Mouse (Mus musculus): ENCODE data around the gene Fam124a.
A peak's percentile ranks its signal among the peaks of the same experiment; 100 is the strongest.
"Not testable (repeated sequence)": the region's sequence is repeated elsewhere in the genome, so short reads cannot be mapped to it uniquely, and the experiment has no call there.

The Fam124a gene

DNA sequence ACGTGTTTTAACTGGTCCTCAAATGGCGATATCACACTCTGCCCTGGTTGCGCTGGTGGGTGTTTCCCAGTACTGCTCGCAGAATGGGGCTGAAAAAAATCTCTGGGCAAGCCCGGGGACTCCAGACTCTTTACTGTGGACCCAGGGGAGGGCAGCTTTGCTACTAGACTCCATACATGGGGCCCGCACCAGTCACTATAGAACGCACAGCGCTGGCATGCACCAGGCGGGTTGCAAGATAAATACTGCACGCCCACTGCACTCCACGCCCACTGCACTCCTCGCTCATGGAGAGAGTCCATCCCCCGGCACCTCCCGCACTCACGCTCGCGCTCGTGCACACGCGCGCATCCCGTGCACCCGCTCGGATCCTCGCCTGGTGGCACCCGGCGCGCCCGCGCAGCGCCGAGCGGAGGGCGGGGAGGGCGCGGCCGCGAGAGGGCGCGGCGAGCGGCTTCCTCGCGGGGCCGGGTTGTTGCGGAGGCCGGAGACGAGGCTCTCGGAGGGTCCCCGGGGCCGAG, at the start of gene Fam124a:
Gene Fam124a, plus strand, starts transcription at position 429 of the 521 bp plus-strand sequence.
- peak; percentile 83 to 87 for DNase-seq

DNA sequence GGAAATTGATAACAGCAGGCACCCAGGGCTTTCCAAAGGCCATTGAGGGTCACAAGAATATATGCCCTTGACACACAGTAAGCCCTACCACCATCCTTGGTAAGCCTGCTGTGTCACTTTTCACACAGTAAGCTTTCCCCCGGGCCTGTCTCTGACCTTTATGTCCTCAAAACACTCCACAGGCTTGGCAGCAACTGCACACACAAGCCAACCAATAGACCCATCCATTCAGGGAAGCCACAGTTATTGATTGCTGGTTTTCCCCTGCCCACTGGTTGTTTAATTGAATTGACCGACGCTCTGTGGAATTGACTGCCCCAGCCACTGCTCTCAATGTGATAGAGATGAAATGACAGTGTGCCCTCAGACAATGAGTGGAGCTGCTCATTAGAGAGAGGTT, 49.3 kb upstream of the Fam124a start:
- DNase-seq: no peak

DNA sequence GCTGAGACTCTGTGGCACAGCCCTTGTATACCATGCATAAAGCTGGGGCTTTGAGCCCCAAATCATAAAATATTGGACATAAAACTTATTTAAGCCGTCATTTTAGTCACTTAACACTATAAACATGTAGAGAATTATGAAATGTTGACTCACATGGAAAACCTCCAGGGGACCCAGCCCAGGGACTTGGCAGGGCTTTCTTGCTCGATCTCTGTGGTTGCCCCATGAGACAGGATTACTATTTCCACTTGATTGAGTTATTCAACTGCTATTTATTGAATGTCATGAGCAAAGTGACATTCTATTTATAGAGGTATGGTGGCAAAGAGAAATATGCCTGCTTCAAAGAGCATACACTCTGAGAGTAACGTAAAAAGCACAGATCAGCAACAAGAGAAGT, 46.2 kb upstream of the Fam124a start:
- DNase-seq: no peak

- no peak for DNase-seq
Observed at GRCm38 (mm10) chr14:62512845-62513244, 42.7 kb upstream of the Fam124a start.

- no peak for DNase-seq
Observed at GRCm38 (mm10) chr14:62530951-62531350, 24.6 kb upstream of the Fam124a start.

DNA sequence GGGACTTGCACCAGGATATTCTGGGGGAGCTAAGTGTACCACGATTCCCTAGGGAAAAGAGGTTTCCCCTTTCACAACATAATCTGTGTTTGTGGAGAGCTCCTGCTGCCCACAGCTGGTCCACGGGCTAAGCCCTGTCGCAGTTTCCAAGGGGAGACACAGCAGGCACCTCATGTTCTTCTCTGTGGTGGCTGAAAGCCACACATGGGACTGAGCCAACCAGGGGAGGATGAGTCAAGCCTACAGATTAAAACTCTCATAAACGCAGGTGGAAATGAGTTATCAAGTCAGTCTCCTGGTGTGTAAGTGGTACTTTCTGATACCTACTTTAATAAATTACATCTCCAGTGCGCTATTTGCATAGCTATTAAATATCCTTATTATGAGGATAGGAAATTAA, 19.4 kb upstream of the Fam124a start:
- peak in 1 of 2 experiments; percentile 28 for DNase-seq

GRCm38 (mm10) chr14:62536988-62537387, 18.5 kb upstream of the Fam124a start:
- no peak for DNase-seq

- DNase-seq: no peak
Observed at GRCm38 (mm10) chr14:62539834-62540233, 15.7 kb upstream of the Fam124a start.

DNA sequence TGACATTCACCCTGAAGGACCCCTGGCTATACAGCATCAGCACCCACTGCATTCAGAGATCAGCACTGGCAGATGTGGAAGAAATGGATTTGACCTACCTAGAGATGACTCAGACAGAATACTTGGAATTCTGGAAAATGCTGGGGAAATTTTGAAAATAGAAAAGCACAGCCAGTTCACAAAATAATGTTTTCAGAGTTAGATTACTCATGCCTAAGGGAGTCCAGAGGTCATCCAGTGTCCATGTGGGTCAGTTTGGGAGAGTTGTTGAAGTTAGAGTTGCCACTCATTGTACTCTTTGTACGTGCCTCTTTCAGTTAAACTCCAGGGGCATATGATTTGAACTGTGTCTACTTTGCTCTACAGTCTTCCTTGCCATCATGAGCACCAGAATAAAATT, 13.8 kb upstream of the Fam124a start:
- no peak for DNase-seq

DNA sequence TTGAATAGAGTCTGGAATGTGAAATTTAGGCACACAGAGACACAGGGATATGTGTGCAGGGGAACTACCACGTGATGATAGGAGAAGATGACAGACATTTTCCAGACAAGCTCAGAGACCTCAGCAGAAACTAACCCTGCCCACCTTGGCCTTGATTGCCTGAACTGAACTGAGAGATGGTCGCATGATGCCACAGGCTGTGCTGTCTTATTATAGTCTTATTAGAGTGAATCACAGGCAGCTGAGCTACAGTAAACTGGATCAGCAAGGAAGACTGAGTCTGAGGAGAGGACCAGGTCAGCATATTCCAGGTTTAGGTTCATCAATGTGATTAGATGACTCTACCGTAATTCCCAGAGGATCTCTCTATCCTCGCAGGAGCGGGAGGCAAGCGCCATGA, 9.2 kb upstream of the Fam124a start:
- no peak for DNase-seq

DNA sequence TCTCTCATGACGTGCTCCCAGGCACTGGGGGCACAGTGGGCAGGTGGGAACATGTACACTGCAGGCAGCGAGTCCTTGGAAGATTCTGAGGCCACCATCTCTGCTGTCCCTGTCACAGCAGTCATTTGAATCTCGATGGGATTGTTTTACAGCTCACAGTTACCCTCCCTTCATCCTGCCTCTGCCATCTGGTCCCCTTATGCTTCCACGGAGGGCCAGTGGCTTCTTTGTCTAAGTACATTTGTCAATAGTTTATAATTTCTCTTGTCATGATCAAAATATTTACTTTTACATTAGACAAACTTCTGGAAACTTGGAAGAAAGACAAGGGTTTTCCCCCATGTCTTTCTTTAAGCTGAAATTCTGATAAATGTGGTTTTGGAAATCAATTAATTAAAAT, 8.8 kb upstream of the Fam124a start:
- DNase-seq: no peak

- no peak for DNase-seq
Observed at GRCm38 (mm10) chr14:62550121-62550520, 5.4 kb upstream of the Fam124a start.

- no peak for DNase-seq
Observed at GRCm38 (mm10) chr14:62552771-62553170, 2.8 kb upstream of the Fam124a start.

DNA sequence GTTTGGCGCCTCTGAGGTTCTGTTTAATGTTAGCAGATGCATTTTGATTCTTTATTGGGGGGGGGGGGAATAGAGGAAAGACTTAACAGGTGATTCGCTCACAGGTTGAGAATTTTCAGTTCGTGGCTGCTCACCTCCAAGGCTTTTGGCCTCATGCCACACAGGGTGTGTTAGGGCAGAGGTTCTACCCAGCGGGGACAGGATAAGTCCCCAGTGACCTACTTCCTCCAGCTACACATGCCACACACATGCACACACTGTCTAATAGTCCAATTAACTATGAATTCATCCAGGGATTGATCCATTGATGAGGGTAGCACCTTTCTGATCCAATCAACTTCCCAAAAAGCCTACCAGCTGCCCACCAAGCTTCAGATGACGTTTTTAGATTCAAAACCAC, 1.8 kb upstream of the Fam124a start:
- no peak for DNase-seq

DNA sequence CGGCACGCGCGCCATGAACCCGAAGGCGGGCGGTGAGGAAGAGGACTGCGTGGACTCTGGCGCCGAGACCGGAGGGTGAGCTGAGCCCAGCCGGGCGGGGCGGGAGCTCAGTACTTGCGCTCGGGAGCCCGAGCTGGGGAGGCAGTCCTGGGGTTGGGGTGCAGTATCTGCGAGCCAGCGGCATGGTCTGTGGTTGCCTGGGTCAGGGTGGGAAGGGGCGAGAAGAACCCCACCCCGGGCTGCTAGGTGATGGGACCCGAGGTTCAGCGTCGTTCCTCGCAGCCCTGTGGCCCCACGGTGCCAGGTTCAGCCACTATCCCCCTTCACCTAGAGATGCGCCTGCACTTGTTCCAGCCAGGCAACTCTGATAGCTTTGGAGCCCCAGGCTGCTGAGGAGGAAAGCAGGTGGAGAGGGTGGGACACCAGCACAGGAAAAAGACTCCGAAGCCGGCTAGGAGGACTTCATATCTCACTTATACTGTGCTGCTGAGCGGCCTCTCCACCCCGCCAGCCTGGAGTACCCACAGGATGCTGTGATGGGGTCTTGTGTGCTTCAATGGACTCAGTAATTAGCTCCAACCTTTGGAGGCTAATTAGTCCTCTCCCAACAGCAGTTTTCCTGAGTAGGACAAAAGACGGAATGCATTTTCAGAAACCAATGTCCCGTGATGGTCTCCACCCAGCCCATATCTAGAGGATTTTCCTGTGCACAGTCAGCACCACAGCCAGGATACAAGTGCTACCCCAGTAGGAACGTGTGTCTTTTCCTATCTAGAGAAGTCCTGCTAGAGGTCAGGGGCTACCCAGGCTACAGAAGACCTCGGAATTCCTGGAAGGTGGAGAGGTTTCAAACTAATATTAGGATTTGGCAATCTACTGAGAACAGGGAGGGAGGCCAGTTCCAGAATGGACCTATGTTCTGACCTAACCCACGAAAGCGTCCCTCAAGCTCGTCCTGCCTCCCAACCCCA, 588 bp downstream of the Fam124a start:
- peak in 1 of 2 experiments; percentile 47 for DNase-seq

GRCm38 (mm10) chr14:62557111-62557510, 1.6 kb downstream of the Fam124a start:
- DNase-seq: no peak

DNA sequence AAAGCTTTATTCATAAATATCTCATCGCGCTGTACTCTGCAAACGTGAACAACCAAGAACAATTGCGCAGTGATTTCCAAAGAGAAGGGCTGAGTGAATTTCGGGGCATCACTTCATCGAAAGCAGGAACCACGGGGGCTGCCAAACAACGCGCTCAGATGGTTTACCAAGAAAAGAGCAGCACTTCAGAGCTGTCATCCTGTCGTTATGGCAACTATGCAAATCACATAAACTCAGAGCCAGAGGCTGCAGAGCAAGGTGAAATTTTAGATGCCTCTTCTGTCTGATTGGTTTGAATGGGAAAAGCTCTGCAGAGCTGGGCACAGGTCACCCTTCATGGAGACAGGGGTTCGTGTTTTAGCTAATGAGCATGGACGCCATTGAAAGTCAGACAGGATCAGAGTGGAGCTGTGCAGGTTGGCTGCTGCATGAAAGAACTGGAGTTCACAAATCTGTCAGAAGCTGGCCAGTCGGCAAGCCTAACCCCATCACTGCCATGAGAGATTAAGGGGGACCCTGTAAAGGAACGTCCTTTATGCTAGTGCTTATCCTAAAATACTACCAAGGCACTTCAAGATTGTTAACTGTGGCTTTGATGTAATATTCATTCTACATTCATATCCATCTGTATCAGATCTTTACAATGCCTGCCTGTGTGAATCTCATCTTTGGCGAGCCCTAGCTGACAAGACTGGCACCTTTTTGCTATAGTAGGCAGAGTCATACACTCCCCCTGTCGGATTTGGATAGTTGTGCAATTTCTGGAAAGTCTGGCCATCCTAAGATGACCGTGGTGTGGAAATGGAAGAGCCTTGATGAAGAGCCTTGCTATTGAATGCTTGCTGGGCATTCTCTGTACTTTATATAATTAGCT, 6.6 kb downstream of the Fam124a start:
- DNase-seq: no peak

DNA sequence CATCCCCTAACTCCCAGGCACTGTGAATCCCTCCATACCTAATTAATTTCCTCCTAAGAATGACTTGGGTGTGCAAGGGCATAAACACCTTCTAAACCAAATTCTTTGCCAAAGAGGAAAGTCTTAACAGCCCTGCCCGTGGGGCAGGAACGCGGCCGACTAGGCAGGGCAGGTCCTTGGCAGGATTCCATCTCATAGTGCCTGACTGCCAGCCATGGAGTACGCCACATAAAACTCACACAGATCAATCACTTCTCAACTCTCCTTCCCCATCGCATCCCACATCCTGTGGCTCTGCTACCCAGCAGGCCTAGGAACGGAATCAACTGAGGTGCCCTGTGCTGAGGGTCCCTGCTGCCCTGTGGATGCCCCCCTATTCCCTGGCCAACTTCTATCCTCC, 8.1 kb downstream of the Fam124a start:
- peak; percentile 35 to 48 for DNase-seq

DNA sequence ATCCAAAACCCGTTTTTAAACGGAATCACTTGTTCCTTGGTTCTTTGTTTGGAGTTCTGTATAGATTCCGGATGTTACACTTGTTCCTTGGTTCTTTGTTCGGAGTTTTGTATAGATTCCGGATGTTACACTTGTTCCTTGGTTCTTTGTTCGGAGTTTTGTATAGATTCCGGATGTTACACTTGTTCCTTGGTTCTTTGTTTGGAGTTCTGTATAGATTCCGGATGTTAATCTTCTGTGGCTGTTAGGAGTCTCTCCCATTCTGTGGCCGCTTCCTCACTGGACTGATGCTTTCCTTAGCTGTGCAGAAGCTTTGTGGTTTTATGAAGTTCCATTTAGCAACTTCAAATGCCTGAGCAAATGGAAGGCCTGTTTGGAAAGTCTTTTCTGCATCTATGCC, 11.3 kb downstream of the Fam124a start, which contains the start of gene Gm4131:
Gene Gm4131, minus strand, starts transcription at position 101 of the 400 bp plus-strand sequence.
- not testable (repeated sequence) for DNase-seq

GRCm38 (mm10) chr14:62569463-62569862, 13.9 kb downstream of the Fam124a start:
- no peak for DNase-seq

DNA sequence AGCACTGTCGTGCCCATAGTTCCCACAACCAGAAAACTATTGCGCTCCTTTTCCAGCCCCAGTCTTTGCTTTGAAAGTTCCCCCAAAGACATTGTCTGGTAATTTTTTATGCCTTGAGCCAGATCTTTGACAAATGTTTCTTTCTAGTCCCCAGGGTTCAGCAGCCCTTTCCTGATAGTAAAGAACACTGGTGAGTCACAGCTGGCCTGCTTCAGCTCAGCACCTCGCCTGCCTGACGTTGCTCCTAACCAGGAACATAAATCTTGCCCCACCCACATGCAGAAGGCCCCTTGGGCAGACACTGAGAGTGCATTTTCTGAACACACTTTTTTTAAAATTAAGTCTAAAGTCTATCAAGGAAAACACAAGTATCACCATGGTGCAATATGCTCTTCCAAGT, 14.8 kb downstream of the Fam124a start:
- DNase-seq: no peak

GRCm38 (mm10) chr14:62573454-62573853, 17.9 kb downstream of the Fam124a start:
- DNase-seq: no peak

DNA sequence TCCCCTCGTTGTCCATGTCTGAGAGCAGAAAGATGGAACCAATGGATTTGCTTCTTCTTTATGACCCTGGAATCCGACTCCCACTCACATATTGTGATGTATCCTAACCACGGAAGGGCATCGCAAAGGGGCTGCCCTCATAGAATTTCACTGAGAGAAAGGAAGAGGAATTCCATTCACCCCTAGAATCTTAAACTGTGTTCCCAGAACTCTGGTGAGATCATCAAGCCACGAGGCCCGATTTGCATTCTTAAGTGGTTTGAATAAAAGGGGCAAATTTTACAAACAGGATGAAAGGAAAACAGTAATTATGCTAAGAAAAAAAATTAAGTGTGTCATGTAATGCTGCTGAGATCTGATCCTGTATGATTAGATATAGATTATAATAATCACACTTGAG, 19.4 kb downstream of the Fam124a start:
- no peak for DNase-seq
